Mouse (Mus musculus) thymus, postnatal 14 days (tissue): ENCODE measurements around the gene Mnx1.

Experiments
- DNase-seq: peaks from one replicate; pipeline ENCODE4 v3.0.0; 2021

The Mnx1 gene

DNA sequence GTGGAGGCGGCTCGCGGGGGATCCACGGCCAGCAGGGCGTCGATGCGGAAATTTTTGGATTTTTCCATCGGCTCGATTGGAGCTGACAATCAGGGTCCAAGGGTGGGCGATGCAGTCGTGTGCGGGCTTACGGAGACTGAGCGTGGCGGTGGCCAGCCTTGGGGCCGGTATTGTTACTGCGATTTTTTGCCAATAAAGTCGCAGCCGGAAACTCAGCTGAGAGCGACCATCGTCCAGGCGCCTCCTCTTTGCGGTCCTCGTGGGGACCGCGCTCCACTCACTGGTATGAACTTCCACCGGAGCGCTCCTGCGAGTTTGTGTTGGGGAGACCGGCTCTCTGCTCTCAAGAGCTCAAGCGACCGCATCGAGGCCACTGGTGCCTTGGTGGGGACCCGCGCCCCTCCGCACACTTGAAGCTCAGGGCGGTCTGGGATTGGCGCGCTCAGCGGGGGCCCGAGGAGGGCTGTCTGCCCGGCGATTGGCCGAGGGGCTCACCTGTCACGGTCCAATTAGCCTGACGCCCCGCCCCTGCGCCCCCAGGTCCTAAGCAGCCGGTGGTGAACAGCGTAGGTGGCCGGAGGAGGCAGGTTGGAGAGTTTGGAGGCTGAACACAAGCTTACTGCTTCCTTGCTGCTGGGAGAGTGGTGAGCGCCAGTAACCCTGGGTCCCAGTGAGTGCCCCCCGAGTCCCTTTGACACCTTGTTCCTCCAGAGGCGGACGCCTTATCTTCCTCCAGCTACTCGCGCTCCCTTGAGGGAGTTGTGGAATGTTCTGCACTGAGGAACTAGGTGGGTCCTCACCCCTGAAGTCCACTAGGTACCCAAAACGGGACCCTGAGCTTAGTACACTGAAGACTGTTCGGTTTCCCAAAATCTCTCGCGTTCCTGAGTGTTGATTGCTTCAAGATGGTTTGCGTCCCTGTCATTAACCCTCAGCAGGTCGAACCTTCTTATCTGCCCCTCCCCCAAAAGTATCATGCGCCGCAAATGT lies at the start of gene Mnx1:
TSS of gene Mnx1 (minus strand) at position 263 of the 990 bp plus-strand sequence.
- DNase-seq, result no peak

DNA sequence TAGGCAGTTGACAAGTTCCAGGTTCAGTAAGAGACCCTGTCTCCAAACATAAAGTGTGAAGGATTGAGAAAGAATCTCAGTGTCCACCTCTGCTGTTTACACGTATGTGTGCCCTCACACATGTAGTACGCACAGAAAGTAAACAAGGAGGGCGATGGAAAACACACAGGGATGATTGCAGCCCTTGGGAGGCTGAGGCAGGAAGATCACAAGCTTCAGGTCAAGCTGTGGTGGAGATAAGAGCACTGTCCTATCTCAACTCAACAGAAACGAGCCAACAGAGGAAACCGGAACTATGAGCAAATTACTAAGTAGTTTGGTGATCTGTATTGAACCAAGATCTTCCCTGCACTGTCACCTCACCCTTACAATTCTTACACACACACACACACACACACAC lies 38.2 kb upstream of the Mnx1 start:
- DNase-seq, result no peak

DNA sequence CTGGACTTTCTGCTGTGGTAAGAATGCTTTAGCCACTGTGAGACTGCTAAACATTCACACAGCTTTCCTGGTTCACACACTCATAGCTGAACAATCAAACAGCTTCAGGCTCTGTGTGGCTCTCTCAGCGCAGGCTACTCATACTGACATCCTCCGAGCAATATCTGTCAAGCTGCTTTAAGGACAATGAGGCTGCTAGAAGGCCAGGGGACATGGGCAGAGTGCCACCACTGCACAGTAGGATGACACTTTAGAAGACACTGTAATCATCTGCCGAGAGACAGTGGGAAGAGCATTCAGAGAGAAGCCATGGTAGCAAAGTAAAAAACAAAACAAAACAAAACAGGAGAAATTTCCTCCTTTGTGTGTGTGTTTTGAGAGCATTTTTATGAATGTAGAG lies 37.6 kb upstream of the Mnx1 start:
- DNase-seq, result no peak

DNA sequence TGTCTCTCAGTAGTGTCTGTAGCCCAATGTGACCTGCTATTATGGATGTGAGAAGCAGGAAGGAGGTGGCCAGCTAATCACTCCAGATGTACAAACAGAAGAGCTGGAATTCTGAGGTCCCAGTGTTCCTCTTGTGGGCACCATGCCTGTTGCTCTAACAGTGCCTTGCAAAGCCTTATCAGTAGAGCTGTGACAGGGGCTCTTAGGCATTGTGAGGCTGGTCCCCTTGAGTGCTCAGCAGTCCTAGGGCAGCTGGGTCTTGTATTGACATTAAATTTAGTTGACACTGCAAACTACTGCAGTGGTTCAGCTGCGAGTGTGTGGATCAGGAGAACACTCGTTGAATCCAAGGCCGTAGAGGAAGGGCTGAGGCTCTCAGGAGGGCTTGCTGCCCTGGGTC lies 28.7 kb upstream of the Mnx1 start:
- no peak for DNase-seq

DNA sequence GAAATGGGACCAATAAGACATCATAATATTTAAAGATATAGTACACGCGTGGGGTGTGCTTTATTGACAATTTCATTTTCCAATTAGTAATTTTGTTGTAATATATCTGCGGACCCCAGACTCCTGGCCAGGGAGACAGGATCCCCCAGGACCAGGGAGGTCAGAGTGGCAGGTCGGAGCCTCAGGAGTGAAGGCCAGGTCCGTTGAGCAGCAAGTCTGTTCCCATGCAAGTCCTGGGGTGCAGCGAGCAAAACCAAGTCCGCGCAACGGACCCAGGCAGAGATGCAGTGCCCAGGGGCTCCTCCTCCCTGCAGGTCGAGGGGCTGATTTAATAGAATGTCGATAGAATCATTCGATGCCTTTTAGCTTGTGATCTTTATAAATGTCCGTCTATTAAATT lies 9.1 kb upstream of the Mnx1 start:
- DNase-seq, result no peak

DNA sequence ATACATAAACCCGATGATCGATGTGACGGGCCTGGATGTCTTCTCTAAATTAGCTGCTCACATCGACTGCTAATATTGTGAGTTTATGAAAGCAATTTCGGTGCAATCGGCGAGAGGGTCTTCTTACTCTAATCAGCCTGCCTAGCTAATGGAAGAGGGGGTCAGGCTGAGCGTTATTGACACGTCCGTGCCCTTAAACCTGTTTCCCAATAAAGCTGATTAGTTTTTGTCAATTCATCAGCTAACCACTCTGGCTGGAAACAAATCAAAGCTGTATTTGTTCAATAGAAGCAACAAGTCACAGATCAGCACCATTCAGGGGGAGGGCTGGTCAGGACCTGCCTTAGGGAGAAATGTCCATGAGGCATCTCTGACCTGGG lies 7.7 kb upstream of the Mnx1 start:
- DNase-seq, result no peak

DNA sequence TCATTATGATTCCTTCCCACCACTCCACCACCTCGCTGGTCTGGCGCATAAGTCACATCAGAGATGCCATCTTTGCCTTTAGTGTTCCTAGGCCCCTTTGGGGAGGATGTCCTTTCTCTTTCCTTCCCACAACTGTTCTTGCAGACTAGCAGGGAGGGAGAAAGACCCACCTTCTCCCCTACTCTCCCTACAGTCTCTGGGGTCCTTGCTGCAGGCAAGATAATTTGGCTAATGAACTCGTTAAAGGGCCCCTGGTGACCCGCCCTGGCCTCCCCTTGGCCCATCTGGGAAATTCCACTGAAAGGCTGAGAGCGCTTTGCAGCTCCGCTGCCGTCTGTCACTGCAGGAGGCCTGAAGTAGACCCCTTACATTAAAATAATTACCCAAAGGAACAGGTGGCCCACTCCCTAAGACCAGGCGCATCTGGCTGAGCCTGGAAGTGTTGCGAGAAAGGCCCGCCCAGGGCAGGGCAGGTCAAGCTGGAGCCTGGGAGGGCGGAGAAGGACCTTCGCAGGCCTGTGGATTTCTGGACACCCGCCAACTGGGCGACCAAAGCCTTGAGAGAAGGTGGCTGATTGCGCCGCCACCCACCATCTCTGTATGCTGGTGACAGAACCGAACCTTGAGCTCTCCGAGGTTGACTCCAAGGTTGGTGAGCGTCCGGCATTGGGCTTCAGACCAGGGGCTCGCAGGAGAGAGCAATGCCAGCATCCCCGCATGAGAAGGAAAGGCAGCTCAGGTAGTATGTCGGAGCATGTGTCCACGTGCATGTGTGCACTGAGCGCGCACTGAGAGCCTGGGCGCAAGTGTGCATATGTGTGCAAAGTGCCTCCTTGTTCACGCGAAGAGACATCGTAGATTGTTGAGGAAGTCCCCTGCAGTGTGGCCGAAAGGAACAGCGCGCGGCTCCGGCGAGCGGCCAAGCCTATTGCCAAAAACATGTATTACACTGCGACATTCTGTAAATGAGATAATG lies 7.0 kb upstream of the Mnx1 start:
- no peak for DNase-seq

DNA sequence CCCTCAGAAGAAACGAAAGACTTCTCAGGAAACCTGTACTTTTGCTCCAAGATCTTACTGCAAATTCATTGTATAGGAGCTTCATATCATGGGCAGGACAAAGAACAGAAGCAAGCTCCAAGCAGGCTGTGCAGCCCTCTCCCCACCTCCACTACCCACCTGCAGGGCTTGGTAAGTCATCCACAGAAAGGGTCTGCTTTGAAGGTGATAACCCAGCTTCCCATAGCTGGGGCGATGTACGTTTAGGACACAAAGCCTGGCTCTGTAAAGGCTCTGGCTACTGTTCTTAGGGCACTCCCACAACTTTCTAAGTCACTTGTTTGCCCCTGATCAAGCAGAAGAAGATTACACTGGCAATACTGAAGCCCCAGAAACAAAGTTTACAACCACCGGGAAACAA lies 5.5 kb upstream of the Mnx1 start:
- no peak for DNase-seq

DNA sequence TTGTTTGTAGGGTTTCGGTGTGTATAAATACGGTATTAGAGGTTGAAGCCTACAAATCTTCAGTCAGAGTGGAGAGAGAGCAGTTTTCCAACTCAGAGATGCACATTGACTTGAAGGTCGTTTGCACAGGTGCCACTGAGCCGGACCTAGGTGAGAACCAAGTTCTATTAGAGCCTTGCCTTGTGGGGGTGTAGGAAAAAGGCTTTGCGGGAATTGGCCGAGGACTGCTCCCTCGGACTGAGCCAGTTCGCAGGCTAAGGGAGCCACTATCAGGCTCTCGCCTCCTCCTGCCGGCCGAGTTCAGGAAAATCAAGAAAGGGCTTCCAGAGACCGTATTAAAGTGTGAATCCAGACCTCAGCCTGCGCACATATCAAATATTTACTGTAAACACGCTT lies 926 bp upstream of the Mnx1 start:
- DNase-seq, result no peak

DNA sequence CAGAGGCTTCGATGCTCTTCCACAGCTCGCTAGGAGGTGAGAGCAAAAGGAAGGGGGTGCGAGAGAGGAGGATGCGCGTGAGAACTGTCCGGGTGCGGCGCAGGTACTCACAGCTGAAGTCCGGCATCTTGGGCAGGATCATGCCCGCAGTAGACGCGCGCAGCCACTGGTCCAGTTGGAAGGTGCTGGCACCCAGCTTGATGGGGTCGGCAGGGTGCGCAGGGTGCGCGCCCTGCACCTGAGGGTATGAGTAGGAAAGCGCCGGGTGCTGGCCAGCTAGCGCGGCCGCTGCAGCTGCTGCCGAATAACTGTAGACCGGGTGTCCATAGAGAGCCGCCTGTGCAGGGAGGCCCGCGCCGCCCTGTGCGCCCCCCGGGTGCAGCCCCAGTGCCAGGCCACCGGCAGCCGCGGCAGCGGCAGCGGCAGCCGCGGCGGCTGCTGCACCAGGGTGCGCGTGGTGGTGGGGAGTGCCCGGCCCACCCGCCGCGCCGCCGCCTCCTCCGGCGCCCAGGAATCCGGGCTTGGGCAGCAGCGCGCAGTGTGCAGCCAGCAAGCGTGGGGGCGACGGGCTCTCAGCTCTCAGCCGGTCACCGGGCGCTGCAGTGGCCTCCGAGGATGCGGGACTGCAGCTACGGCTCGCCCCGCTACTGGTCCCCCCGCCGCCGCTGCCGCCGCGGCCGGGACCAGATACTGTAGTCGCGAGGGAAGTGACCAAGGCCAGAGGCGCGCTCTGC lies 629 bp downstream of the Mnx1 start:
- no peak for DNase-seq

DNA sequence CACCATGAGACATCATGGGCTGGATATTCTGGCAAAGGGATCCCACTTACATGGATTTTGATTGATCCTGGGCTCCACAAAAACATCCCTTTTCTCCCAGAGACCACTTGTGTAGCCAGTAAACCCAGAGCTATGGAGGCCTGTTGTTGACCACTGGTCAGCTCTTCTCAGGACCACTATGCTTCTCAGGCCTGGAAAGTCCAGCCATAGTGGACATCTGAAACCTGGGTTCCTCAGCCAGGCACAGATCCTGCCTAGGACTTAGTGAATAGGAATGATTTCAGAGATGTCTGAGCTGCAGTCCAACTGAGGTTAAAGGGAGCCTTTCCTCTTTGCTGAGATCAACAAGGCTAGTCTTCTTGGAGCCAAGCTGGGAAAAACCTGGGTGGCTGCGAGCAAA lies 2.2 kb downstream of the Mnx1 start:
- no peak for DNase-seq

DNA sequence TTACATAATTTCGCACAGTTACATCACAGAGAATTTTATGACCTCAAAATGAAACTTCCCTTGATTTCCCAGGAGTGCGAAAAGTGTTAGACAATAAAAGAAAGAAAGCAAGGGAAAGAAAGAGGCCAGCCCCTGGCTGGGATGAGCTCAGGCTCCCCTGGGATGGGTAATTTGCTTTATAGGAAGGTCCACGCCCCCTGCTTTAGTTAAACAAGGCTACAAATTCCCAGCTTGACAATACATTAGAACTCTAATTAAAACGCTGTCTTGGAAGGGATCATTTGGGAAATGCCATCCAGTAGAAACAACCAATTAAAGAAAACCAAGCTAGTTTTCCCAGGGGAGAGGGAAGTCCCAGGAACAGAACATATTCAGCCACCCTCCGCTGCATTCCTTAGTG lies 2.7 kb downstream of the Mnx1 start:
- no peak for DNase-seq

DNA sequence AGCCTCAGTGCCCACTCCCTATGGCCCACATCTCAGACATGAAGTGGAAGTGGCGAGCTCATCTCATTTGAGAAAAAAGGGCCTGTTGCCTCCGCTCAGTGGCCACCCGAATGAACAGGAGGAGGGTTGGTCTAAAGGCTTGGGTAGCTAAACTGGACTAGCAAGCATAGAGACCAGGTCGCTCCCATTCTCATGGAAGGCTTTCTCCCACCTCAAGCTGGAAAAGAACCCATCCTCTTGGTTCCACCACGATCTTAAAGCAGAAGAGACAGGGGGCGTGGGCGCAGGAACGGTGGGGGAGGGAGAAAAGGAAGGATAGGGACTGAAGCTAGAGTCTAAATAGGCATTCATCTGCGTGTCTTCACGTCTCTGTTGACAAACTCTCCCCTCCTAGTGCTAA lies 3.2 kb downstream of the Mnx1 start:
- no peak for DNase-seq

DNA sequence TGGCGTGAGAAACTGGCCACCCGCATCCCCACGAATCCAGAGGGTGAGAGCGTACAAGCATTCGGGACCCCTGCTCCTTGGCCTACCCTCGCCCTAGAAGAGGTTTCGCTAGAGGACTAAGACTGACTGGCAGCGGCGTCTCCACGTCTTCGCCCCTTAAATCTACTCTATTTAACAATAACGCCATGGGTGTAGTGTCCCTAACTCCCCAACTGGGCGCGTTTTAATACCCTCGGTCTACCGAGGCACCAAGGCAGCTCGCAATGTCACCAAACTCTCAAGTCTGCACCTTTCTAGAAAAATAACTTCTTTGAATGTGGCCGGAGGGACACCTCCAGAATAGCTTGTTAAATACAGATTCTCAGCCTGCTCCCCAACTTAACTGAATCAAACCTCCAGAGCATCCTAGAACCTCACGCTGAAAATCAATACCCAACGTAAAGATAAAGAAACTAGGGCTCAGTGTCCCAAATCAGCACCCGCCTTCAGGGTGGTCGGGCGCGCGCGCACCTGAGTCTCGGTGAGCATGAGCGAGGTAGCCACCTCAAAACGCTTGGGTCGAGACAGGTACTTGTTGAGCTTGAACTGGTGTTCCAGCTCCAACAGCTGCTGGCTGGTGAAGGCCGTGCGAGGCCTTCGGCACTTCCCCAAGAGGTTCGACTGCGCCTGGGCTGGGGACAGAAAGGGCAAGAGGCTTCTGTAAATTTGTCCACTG lies 3.9 kb downstream of the Mnx1 start:
- DNase-seq, result no peak

DNA sequence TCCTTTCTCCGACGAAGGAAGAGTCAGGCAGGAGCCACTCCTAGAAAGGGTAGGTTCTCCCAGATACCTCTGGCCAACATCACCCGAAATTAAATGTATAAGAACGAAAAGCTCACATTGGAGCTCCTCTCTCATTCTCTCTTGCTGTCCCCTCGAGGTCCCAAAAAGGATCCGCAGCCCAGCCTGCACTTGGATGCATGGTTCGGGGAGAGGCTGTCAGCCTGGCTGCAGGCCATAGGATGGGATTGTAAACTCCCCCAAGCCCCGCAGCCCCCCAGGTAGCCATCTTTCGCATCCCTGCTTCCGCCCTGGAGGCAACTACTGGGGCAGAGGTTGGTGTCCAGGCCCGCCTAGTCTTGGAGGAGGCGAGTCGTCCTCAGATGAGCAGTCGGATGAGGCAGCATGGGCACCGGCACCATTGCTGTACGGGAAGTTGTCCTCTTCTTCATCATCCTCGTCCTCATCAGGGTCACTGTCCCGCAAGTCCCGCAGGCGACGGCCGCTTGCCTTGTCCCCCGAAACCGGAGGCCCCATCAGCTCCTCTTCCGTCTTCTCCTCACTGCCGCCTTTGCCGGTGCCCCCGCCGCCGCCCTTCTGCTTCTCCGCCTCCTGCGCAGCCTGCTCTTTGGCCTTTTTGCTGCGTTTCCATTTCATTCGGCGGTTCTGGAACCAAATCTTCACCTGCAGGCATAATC lies 4.6 kb downstream of the Mnx1 start:
- no peak for DNase-seq

DNA sequence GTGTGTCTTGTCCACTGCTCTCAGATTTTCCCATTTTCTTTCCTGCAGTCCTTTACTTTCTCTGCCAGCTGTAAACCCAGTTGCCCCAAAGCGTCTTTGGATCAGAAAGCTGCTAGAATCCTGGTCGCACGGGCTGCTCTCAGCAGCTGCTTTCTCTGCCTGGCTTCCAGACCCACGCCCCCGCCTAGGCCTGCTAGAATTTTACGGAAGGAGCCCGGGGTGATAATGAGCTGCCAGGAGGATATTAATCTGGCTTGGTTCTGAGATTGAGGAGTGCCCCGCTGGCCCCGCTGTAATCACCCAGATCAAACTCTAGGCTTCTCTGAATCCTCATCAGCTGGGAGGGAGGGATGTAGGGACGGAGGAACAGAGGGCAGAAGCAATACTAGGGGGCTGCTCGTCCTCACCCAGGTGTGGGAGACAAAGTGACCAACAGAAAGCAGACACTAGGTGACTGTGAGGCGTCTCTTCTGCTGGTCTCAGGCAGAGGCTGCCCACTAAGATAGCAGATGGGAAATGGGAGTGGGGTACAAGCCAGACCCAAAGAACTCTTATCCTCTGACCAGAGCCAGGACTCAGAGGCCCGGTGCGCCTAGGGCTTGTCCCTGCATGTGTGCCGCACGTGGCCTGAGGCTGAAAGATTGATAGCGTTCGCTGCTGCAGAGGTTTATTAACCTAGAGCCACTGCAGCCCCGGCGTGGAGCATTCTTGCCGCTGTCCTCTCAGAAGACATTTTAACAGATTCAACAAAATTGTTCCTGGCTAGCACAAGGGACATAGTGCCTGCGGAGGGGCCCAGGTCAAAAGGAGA lies 6.2 kb downstream of the Mnx1 start:
- no peak for DNase-seq

DNA sequence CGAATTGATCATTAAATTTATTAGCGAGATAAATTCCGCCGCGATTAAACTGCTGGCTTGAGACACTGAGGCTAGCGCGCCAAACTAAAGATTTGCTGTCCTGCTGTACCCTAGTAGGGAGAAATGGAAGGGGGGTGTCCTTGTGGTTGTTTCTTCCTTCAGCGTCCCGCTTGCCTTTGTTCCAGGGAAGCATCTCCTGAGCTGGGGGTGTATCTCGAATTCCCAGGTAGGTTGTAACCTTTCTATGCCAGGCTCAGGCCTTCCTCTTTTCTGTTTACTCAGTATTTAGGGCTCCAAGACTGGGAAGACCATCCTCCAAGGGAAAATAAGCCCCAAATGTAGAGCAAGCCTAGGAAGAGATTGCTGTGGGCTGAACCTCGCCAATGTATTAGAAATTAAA lies 6.9 kb downstream of the Mnx1 start:
- DNase-seq, result no peak

DNA sequence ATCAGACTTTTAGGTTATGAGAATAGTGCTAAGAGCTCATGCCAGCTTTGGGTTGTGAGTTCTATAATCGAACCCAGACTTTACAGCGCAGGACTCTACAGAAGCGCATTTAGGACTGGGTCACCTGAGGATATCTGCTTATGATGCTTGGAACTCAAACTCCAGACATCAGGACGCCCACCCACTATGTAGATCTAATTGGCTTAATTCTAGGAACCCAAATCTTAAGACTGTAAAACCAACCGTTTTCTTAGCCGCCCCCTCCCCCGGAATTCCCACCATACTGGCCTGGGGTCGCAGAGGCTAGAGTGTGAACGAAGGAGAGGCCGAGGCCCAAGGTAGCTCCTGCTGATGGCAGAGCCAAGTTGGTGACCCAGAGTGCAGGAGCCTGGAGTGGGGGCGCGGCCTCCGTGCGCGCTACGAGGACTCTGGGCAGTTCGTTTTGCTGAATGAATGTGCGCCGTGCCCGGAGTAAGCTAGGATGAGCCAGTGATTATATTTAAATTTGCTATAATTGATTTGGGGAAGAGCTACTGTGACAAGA lies 7.3 kb downstream of the Mnx1 start:
- DNase-seq, result no peak

DNA sequence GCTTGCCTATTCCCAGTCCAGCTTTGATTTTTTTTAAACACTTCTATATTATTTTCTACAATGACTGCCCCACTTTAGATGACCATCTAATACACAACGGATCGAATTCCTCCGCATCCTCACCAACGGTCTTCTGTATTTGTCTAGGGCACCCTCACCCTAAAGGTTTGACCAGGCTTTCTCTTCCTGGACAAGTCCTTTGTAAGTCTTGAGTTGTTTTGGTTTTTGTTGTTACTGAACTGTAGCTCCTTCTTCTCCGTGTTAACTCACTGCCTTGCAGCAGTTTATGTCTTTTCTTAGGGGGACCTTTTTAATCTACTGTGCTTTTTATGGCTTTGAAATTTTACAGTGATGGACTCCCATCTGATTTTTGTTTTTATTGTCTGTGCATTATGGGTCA lies 8.0 kb downstream of the Mnx1 start:
- no peak for DNase-seq

DNA sequence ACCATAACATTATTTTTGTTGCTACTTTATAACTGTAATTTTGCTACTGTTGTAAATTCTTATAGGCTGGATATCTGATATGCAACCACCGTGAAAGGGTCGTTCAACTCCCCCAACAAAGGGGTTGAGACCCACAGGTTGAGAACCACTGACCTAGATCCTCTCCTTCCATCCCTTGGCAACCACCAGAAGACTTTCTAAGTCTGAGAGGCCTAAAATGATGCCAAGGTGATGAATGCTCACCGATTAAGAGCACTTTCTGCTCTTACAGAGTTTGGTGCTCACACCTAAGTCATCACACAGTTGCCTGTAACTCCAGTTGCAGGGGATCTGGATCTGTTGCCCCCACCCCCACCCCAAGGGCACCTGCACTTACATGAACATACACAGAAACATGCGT lies 8.8 kb downstream of the Mnx1 start:
- DNase-seq, result no peak
